Mouse (Mus musculus) megakaryocyte progenitor cell, adult 5-6 weeks (primary cell): ENCODE measurements around the gene S1pr3. TPM values are rescaled to one million over a fixed set of nuclear protein-coding genes. Genes with fewer than 3 reads are reported as not detected.

Source experiments
- ATAC-seq: replicated peaks from 2 replicates; pipeline ENCODE4 v1.8.0; 2016; ENCODE audit warnings: mild to moderate bottlenecking, moderate TSS enrichment, inconsistent platforms; ENCODE audit not compliant: poor library complexity
- total RNA-seq, 2 experiments: library from RNA; stranded (forward) in 1 of 2; stranded (reverse) in 1 of 2; fragments of 157-497, 149-512 nt in 1 of 2; fragments of 200-1000 nt in 1 of 2; gene quantifications; 2 replicates each; pipeline versions ENCODE4 v1.2.3 to v1.2.4; 2015 to 2017

The S1pr3 gene
- total RNA-seq (2015) (12.5 and 13.0 TPM in 2 replicates), total RNA-seq (2017) (8.0 and 8.2 TPM in 2 replicates)

DNA sequence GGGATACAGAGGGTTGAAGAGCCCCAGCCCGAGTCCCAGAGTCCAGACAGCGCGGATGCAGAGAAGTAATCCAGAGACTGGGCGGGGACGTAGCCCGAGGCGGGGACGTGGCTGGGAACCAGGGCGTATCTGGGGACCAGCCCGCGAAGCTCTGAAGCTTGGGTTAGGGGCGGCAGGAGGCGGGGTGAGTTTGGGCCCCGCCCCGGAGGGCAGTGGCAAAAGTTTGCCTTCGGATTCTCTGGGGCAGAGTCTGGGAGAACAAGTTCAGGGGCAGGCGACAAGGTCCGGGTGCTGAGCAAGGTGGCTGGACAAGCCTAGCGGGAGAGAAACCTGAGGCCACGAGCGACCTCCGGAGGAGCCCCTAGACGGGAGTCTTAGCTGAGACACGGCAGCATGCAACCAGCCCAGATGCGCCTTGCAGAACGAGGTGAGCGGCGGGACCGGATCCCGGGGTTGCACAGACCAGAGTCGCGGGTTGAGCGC, at the start of gene S1pr3:
S1pr3 (plus strand) TSS at position 121 of the 483 bp plus-strand sequence.
- ATAC-seq, result peak; percentile 68

DNA sequence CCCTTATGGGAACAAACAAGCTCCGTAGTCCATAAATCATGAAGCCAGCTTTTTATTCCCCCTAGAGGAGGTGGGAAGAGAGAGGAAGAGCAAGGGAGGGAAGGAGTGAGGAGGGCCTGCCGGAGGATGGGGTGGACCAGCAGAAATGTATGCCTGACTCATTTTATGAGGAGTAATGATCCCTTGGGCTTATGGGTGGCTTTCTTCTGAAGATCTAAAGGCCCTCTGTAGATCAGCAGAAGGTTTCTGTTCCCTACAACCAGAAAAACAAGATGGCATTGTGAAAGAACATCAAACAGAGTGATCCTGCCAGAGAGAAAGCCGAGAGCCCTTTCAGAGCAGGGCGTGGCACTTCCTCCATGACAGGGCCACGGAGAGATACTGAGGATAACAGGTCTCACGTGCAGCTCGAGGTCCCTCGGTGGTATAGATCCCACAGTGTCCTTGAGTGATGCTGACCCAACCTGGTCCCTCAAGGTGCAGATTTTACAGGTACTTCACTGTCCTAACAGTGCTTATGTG, 47.9 kb upstream of the S1pr3 start:
- ATAC-seq, result peak; percentile 48

- no peak for ATAC-seq
Observed at GRCm38 (mm10) chr13:51363390-51363789, 45.0 kb upstream of the S1pr3 start.

DNA sequence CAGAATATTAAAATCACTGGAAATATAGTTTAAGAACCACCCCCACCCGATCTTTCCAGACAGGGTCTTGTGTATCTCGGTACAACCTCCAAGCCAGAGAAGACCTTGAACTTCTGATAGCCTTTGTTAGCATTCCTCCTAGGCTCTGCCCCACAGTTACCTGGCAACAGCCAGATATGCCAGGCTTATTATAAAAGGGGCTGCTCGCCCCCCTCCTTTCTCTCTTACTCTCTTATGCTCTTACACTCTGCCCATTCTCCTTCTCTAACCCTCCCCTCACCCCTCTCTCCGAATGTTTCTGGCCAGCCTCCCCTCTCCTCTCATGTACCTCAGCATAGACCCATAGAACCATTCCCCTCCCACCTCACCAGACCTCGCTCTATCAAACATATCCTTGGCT, 44.5 kb upstream of the S1pr3 start:
- no peak for ATAC-seq

GRCm38 (mm10) chr13:51365191-51365590, 43.2 kb upstream of the S1pr3 start:
- peak; percentile 43 for ATAC-seq

DNA sequence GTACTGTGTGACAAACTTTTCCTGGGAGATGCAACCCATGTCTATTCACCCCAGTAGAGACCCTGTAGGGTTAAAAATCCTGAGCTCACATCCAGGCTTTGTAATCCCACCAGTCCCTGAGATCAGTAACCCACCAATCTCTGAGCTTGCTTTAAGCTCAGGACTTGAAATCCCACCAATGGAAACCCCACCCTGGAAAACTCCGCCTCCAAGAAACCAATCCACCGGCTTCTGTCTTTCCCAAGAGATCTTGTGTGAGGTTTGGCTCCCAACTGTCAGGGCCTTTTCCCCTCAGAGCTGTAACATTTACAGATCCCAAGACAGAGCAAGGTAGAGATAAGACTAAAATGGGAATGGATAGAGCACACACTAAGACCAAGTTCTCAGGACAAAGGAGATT, 40.1 kb upstream of the S1pr3 start:
- no peak for ATAC-seq

GRCm38 (mm10) chr13:51369354-51369753, 39.1 kb upstream of the S1pr3 start:
- ATAC-seq, result peak; percentile 74

GRCm38 (mm10) chr13:51373086-51373485, 35.4 kb upstream of the S1pr3 start:
- ATAC-seq, result no peak

GRCm38 (mm10) chr13:51374026-51374807, 34.2 kb upstream of the S1pr3 start:
- no peak for ATAC-seq

- no peak for ATAC-seq
Observed at GRCm38 (mm10) chr13:51378126-51378525, 30.3 kb upstream of the S1pr3 start.

DNA sequence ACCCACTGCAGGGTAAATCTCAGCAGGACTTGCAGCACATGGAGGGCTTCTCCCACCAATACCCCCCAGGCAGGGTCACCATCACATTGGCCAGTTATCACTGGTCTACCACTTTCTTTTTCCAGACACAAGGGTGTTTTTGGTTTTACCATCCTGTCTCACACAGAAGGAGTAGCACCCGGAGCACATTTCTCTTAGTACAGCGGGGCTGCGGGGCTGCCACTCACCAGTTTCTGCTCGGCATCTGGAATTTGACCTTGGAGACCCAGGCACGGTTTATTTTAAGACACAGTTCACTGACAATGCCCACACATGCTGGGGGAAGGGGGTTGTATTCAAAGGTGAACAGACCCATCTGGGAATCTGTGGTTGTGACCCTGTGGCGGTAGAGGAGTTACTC, 28.8 kb upstream of the S1pr3 start:
- no peak for ATAC-seq

GRCm38 (mm10) chr13:51381498-51381897, 26.9 kb upstream of the S1pr3 start:
- ATAC-seq, result peak; percentile 94

DNA sequence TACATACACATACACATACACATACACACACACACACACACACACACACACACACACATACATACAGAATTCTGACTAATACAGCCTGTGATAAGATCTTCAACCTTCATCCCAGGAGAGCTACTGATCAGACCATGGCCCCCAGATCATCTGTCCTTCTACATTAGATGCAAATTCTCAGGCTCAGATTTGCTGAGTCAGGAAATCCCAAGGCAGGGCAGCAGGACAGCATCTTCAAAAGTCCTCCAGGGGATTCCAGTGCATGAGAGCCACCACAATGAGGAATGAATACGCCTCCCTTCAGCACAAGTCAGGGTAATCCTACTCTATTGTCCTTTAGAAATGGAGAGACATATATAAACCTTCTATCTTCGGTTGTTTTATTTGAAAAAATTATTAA, 23.5 kb upstream of the S1pr3 start:
- no peak for ATAC-seq

- peak; percentile 46; the same call in 1 of the 2 replicates for ATAC-seq
Observed at GRCm38 (mm10) chr13:51387908-51388307, 20.5 kb upstream of the S1pr3 start.

- ATAC-seq, result no peak
Observed at GRCm38 (mm10) chr13:51390398-51390797, 18.0 kb upstream of the S1pr3 start.

GRCm38 (mm10) chr13:51391359-51391916, 17.0 kb upstream of the S1pr3 start:
- ATAC-seq, result no peak

DNA sequence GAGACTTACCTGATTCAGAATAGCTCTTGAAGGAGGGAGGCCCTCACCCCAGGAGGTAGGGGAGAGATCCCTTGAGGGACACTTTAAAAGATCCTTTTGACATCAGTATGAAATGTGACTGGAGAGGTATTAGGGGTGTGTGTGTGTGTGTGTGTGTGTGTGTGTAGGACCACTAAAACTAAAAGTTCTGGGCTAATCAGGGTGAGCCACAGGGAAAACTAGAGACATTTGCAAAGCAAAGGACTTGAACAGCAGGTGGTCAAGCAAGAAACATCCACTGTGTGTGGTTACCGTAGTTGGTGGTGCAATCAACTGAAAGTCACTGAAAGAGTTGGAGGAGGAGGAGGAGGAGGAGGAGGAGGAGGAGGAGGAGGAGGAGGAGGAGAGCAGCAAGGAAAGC, 16.2 kb upstream of the S1pr3 start:
- peak; percentile 36; the same call in 1 of the 2 replicates for ATAC-seq

- ATAC-seq, result no peak
Observed at GRCm38 (mm10) chr13:51397861-51398260, 10.6 kb upstream of the S1pr3 start.

GRCm38 (mm10) chr13:51399562-51399961, 8.9 kb upstream of the S1pr3 start:
- ATAC-seq, result no peak

DNA sequence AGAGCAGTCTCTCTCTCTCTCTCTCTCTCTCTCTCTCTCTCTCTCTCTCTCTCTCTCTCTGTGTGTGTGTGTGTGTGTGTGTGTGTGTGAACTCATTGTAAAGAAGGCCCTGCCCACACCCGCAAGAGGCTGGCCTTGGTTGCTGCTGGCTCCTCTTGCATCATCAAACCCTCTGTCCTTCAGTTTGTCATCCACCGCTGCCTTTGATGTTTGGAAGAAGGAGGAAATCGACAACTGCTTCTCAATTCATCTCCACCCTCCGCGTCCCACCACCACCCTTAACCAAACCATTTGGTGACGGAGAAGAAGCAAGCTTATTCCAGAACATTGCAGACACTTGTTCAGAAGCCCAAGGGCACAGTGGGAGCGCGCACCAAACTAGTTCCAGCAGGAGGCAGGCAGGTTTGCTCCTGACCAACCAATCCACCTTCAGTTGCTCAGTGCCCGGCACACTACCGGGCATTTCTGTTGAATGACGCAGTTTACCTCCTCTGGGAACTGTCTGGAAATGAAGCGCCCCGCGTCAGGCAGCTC, 8.2 kb upstream of the S1pr3 start:
- ATAC-seq, result peak; percentile 65

DNA sequence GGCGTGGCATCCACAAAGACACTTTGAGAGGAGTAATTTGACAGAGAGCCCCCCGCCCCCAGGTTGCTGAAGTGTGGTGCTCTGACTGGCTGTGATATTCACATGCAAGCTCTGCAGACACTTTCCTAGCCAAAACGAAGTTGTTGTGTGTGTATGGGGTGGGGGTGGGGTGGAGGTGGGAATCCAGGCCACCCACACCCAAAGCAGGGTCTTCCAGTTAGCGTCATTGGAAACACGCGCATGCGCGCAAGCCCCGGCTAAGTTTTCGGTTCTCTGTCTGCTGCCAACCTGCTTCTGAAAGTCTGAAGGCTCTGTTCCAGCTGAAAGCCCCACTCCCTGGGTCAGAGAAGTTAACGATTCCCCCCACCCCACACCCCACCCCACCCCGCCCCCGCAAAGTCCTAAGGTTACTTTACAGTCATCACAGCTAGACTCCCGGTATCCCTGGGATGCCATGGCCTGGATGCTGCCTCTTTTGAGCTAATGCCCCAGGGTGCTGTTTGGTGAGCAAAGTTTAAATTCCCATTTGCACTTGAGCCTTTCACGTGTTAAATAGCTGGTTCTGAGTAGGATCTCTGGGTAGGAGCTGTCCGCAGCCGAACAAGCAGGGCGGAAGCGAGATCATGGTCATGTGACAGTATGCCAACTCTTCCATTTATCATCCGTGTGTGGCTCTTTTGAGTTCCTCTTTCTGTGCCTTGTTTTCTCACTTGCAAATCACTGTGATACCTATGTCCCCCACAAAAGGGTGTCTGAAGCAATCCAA, 7.5 kb upstream of the S1pr3 start:
- ATAC-seq, result peak; percentile 62
